Mouse (Mus musculus) left cerebral cortex, adult 9 months (tissue): ENCODE data around the gene Brd9.
A peak's percentile ranks its signal among the peaks of the same experiment; 100 is the strongest.
"Not testable (repeated sequence)": the region's sequence is repeated elsewhere in the genome, so short reads cannot be mapped to it uniquely, and the experiment has no call there.

Experiments used
- DNase-seq, 2 experiments: peaks; one replicate each; pipeline ENCODE4 v3.0.0; 2022; ENCODE audit warnings: low spot score in 2 of 2

The Brd9 gene

DNA sequence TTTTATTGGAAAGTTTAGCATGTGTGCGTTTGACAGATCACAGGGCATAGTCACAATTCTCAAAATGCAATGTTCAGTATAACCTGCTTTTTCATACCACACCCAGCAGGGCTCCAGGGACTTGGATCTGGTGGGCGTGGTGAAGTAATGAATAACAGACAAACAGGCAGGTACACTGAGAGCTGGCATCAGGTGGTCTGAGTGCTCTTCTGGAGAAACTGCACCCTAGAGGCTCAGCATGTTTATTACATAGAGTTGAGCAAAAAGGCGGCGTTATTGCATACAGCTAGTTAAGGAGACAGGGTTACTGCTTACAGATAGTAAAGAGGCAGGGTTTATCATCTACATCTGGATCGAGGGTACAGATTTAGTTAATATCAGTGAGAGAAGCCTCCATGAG is 52.7 kb downstream of the Brd9 start:
- DNase-seq, result no peak

DNA sequence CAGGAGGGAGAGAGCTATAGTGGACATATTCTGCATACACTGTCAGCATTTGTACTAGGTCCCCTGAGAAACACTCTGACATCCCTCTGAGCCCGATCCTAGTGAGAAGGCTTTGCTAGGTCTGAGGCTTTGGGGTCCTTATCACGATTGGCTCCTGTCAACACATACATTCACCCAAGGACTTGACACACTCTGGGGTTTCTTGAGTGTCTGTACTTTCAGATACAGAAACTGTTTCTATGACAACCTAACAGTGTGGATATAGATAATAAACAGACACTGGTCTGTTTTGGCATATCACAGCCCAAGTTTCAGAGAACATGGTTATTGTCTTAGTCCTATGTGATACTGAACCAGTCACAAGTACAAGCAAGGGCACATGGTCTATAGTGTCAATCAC is 53.1 kb downstream of the Brd9 start:
- DNase-seq, result no peak

DNA sequence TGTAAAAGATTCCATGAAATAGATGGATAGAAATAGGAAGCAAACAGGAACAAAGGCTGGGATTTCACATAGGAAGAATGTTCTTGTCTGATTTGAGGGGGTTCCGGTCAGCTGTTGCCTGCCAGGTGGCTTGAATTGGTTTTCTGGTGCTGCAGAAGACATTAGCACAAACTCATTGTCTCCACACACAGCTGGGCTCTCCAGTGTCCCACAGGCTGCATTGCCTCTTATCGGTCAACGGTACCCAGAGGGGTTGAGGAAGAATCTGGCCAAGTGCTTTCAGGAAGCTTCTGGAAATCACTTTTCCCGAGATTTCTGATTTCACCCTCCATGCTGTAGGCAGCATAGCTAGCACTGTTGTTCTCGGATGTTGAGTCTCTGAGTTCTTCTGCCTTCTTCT is 53.7 kb downstream of the Brd9 start:
- DNase-seq, result no peak

DNA sequence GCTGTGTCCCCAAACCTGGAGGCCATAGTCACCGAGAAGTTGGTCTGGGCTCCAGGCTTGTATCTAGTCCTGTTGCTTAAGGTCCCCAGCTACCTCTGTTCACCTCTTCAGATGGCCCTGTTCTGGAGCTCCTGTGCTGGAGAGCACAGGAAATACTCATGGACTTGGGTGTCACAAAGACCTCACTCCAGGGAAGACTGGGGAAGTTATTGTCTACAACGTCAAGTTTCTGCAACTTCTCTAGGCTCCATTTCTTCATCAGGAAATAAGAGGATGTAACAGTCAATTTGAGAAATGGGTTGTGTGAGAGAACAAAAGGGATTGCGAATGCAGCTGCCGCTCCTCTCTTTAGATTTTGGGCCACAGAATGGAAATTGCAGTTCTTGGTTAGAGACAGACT is 58.8 kb downstream of the Brd9 start:
- no peak for DNase-seq

DNA sequence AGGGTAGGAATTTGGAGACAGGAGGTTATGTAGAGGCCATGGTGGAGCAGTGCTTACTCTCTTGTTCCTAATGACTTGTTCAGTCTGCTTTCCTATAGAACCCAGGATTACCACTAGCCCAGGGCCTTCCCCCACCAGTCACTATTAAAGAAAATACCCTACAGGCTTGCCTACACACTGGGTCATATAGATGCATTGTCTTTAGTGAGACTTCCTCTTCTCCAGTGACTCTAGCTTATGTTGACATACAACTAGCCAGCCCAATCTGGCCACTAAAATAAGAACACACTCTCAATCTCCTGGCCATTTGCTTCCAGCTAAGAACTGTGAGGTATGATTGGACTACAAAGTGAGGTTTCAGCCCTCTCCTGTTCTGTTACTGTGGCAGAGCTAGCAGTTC is 62.9 kb downstream of the Brd9 start:
- no peak for DNase-seq

DNA sequence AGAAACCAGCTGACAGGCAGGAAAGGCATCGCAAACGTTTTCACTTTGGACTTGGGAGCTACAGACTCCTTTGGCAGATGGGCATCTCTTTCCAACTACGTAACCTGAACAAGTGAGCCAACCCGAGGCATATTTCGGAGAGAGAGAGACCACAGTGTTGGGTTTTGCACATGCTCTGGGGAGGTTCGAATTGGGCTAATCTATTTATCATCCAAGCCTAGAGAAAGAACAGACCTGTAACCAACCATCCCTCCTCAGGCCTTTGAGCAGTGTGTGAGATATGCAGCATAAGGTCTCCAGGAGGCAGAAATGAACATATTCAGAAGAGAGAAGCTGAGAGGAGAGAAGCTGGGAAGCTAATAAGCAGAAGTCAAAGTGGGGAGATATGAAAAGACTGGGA is 63.4 kb downstream of the Brd9 start:
- DNase-seq, result no peak

DNA sequence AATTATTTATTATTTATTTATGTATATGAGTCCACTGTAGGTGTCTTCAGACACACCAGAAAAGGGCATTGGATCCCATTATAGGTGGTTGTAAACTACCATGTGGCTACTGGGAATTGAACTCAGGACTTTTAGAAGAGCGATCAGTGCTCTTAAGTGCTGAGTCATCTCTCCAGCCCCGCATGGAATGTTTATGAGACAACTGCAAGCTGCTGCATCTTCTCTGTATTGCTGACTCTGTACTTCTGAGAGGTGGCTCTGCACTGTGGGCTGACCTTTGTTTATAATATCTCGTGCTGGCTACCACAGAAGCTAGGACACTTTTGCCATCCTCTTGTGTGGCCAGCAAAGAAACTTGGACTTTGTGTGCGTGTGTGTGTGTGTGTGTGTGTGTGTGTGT is 63.9 kb downstream of the Brd9 start:
- no peak for DNase-seq

DNA sequence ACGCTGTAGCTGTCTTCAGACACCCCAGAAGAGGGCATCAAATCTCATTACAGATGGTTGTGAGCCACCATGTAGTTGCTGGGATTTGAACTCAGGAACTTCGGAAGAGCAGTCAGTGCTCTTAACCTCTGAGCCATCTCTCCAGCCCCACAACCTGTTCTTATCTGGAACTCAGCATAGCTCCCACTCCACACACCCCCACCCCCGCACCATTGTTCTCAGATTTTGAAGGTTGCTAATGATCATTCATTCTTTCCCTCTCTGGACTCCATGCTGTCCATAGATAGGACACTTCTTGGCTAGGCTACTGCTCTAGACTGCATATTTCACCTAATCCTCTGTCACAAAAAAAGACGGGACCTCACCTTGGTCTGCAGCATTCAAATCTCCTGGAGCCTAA is 69.3 kb downstream of the Brd9 start:
- not testable (repeated sequence) for DNase-seq

DNA sequence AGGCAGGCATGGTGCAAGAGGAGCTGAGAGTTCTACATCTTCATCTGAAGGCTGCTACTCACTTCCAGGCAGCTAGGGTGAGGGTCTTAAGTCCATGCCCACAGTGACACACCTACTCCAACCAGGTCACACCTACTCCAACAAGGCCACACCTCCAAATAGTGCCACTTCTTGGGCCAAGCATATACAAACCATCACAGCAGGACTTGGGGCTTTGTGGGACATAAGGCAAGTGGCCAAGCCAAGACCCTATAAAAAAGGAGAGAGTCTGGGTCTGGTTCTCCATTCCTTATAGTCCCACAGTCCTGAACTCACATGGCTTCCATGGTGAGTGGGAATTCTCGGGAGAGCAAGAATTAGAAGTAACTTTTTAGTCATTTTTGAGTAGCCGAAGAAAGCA is 70.6 kb downstream of the Brd9 start:
- not testable (repeated sequence) for DNase-seq

DNA sequence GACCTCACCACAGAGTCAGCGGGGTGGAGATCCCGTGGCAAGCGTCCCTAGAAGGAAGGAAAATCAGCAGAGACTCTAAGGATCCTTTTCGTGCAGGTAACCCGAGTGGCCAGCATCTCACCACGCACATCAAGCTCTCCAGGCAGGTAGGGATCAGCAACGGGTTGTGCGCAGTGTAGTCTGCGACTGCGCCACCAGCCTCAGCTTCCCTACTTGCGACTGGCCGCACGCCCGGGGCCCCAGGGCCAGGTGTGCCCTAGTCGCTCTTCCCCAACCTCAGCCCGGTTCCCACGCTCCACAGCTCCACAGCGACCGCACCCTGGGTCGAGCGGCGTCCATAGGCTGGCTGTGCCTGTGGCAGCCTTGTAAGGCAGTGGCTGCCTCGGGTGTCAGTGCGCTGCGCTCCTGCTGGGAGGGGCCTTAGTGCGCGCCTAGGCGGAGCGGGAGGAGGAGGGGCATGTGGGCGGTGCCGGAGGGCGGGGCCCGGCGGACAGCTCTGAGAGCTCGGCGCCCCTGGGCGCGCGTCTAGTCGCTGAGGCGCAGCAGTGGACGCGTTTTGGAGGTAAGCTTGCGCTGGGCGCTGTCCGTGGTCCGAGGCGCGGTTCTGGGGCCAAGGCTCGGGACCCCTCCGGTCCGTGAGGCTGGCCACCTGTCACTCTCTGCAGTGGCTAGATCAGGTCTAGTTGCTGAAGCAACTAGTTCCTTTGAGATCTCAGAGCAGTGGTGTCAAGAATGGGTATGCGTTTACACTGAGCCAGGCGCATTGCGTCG is 71.5 kb downstream of the Brd9 start, which contains the start of gene Tppp:
TSS of gene Tppp (plus strand) at position 460 of the 771 bp plus-strand sequence.
- peak; percentile 88 to 95 for DNase-seq

DNA sequence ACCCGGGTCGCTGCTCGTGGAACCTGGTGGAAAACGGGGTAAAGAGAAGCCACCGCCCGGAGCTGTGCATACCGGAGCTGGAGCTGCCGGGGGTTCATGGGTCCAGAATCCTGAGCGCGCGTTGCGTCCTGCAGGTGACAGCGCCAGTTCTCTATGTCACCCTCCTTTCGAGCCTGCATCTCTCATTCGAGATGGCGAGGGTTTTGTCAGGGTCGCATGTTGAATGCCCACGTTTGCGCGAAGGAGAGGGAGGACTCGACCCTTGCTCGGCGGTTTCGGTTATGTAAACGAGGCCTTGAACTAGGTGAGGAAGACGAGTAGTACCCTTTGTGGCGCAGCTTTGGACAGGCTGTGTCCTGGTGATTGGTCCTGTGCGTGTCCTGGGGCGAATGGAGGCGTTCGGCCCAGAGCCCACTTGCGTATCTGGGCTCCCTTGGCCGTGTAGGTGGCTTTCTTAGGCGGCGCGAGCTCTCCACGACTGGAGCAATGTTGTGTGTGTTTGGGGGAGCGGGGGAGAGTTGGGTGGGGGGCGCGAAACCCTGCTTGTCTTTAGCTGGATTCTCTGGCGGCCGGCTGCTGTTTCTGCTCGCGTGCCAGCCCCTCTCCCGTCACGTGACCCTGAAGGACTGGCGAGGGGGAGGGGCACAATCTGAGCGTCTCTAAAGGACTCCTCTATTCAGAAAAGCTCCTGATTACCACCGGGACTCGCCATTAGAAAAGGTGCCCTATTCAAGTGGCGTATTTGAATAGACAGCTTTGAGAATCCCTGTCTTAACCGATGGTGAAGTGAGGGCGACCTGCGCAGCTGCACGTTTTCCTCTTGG is 72.4 kb downstream of the Brd9 start:
- DNase-seq, result peak in 1 of 2 experiments; percentile 89
